8 mouse cellular contexts compared by ENCODE assay signal in the genomic region with DNA sequence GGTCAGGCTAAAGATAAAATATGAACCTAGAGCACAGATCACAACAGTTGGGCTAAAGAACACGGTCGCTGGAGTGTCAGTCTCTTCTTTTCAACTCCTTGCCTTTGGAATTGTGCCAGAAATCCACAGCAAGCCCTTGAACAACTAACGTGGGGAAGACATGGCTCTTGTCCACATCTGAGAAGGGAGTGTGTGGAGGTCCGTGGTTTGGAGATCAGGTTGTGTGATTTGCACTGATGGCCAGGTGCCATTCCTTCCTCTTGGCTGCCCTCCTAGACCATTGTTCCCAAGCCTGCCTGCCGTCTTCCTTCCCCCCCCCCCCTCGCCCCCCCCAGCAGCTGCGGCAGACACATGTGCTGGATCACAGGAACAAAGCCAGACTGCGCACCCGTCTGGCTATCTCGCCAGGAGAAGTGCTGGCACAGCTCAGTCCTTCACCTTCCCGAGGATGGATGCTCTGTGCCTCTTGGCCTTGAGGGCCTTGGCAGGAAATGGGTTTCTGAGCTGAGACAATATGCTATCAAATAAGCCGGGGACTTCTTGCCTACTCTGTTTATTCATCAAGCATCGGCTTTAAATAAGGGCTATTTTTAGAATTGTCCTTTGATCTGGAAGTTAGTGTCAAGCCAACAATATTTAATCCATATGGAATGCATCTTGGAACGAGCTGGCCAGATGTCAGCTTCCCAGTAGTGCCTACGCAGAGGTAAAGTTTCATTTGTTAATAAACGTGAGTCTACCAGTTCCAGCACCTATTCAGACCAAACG.
DNase-seq lines count a peak whose midpoint lies in the region; ATAC-seq lines count a peak whose summit lies in the region.

No protein-coding gene starts in this region.

- 0 out of 2 replicates have a peak overlapping the region, but pooled peaks have one; percentile 37 for H3K9ac ChIP-seq in heart, embryonic 13.5 days
- H3K9ac ChIP-seq in midbrain, embryonic 16.5 days (ENCODE audit: low read depth, low read length), result no peak overlapping the region

- 24% methylated on average over 16 of the region's 17 CpGs for WGBS in heart, embryonic 13.5 days
- WGBS in midbrain, embryonic 16.5 days, result 59% methylated on average over 16 of the region's 17 CpGs

- H3K27ac ChIP-seq in heart, embryonic 13.5 days (replicated peaks), result peak overlapping the region; percentile 54
- H3K27ac ChIP-seq in midbrain, embryonic 16.5 days (ENCODE audit: low read length), result no peak overlapping the region; the same call in 1 of the 2 replicates

- peaks cover 35% of the 10 kb centered on the region for H3K4me1 ChIP-seq in heart, embryonic 13.5 days
- H3K4me1 ChIP-seq in midbrain, embryonic 16.5 days (ENCODE audit: control insufficient read depth, insufficient read depth, low read length), result no peaks in the 10 kb centered on the region

- H3K4me3 ChIP-seq in heart, embryonic 13.5 days, result no peak overlapping the region
- no peak overlapping the region for H3K4me3 ChIP-seq in midbrain, embryonic 16.5 days (ENCODE audit: low read depth, low read length)

- H3K27me3 ChIP-seq in heart, embryonic 13.5 days (replicated peaks), result no peaks in the 10 kb centered on the region
- H3K27me3 ChIP-seq in midbrain, embryonic 16.5 days (ENCODE audit: control insufficient read depth, insufficient read depth, low read depth, low read length), result no peaks in the 10 kb centered on the region

- peak; percentile 91 for DNase-seq in brain, adult 2 months (ENCODE audit: low read depth, low spot score)
- DNase-seq in cerebellum, postnatal 36 days, result peak; percentile 64 to 68
- peak; percentile 78 for DNase-seq in kidney, postnatal 10 days
- no peak for DNase-seq in thymus, postnatal 36 days
- no peak for DNase-seq in layer of hippocampus, adult 11-12 months (ENCODE audit: low spot score)
- DNase-seq in Muller cell, postnatal 12 days (ENCODE audit: inconsistent ontology term), result no peak

- H3K36me3 ChIP-seq in heart, embryonic 13.5 days, result peaks cover 12% of the 10 kb centered on the region
- H3K36me3 ChIP-seq in midbrain, embryonic 16.5 days (ENCODE audit: control insufficient read depth, insufficient read depth, low read length), result no peaks in the 10 kb centered on the region

- H3K4me2 ChIP-seq in heart, embryonic 13.5 days, result peak overlapping the region; percentile 41
- no peak overlapping the region for H3K4me2 ChIP-seq in midbrain, embryonic 16.5 days (ENCODE audit: low read length)

- ATAC-seq in heart, embryonic 13.5 days (ENCODE audit: extremely low read depth, insufficient number of reproducible peaks, low FRiP score, low TSS enrichment), result peak; percentile 35; the same call in 1 of the 2 replicates
- 0 out of 2 replicates have a peak, but pooled peaks have one; percentile 40 for ATAC-seq in midbrain, embryonic 16.5 days

- H3K9me3 ChIP-seq in heart, embryonic 13.5 days, result no peaks in the 10 kb centered on the region
- H3K9me3 ChIP-seq in midbrain, embryonic 16.5 days (replicated peaks; ENCODE audit: control insufficient read depth, low read length, poor library complexity, severe bottlenecking), result no peaks in the 10 kb centered on the region

Comparison
In these comparisons a context has a peak if more than half of its experiments do, and no peak if none do; other contexts are left out.
1. DNase-seq: peak in brain, adult 2 months (single experiment), cerebellum, postnatal 36 days (2 of 2) and kidney, postnatal 10 days (single experiment); none in thymus, postnatal 36 days (0 of 2), layer of hippocampus, adult 11-12 months (single experiment) and Muller cell, postnatal 12 days (single experiment).